Mouse (Mus musculus): Measurements from ENCODE around the gene Gm14743.
"Not testable (repeated sequence)": the region's sequence is repeated elsewhere in the genome, so short reads cannot be mapped to it uniquely, and the experiment has no call there.

- not testable (repeated sequence) for TF ChIP-seq CTCF, EP300 (IDR thresholded peaks at IDR 0.05)
Measured at GRCm38 (mm10) chrX:78245821-78246220, at the start of gene Gm14743.
